ENCODE assay signal across 25 mouse cellular contexts in the genomic region with DNA sequence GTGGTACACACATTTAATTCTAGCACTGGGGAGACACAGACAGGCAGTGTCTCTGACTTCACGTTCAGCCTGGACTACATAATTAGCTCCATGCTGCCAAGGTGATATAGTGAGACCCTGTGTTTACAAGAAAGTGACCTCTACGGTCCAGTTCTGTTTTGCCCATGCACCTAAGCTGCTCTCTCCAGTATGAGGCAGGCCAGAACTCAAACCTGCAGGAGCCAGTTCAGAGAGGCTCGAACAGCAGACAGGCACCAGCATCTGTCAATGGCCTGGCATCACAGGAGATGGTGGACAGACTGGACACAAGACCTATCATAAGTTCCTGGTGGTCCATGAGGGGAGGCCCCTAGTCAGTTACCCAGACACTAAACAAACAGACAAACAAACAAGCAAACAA. TPM values are rescaled to one million over a fixed set of nuclear protein-coding genes. Genes with fewer than 3 reads are reported as not detected.
DNase-seq lines count a peak whose midpoint lies in the region; ATAC-seq and TF ChIP-seq lines count a peak whose summit lies in the region.
"Had no signal": no experiment of that assay in that cellular context is flagged by ENCODE, and none has a peak within 500 bp of the region (broad histone marks: within the 10 kb centered on the region; RNA-seq: fewer than 3 reads in every experiment).

No protein-coding gene starts in this region.

- H3K9ac ChIP-seq in heart, embryonic 15.5 days, result no peak overlapping the region
- H3K9ac ChIP-seq in kidney, embryonic 15.5 days, result no peak overlapping the region
- H3K9ac ChIP-seq in kidney, embryonic 14.5 days (ENCODE audit: low read depth, low read length), result no peak overlapping the region
- no peak overlapping the region for H3K9ac ChIP-seq in kidney, postnatal 0 days (ENCODE audit: low read depth, low read length)
- H3K9ac ChIP-seq: forebrain, embryonic 15.5 days; hindbrain, embryonic 14.5 days; limb, embryonic 12.5 days; liver, embryonic 13.5 days; lung, embryonic 14.5 days; midbrain, embryonic 15.5 days; neural tube, embryonic 15.5 days; stomach, embryonic 15.5 days had no signal

- H3K4me1 ChIP-seq in heart, embryonic 15.5 days (replicated peaks), result peaks cover 22% of the 10 kb centered on the region
- H3K4me1 ChIP-seq in kidney, embryonic 15.5 days, result peaks cover 5% of the 10 kb centered on the region; the same call in 1 of the 2 replicates
- no peaks in the 10 kb centered on the region for H3K4me1 ChIP-seq in kidney, embryonic 14.5 days (ENCODE audit: control insufficient read depth, insufficient read depth, low read length)
- 0 out of 2 replicates have a peak, but pooled peaks cover 5% of the 10 kb centered on the region for H3K4me1 ChIP-seq in kidney, postnatal 0 days (replicated peaks; ENCODE audit: insufficient read depth, low read length)
- H3K4me1 ChIP-seq: forebrain, embryonic 15.5 days; limb, embryonic 12.5 days; midbrain, embryonic 15.5 days; neural tube, embryonic 15.5 days; stomach, embryonic 15.5 days had no signal

- 47% methylated on average over 3 of the region's 3 CpGs for WGBS in heart, embryonic 15.5 days
- 70% methylated on average over 3 of the region's 3 CpGs for WGBS in kidney, embryonic 15.5 days
- WGBS in kidney, embryonic 14.5 days, result 70% methylated on average over 3 of the region's 3 CpGs
- WGBS in kidney, postnatal 0 days, result 56% methylated on average over 3 of the region's 3 CpGs

- peak overlapping the region; percentile 36 for H3K4me3 ChIP-seq in gastrocnemius, adult 2 months
- H3K4me3 ChIP-seq in heart, embryonic 15.5 days, result no peak overlapping the region
- H3K4me3 ChIP-seq in kidney, embryonic 15.5 days (replicated peaks), result no peak overlapping the region
- H3K4me3 ChIP-seq in kidney, embryonic 14.5 days (ENCODE audit: low read length), result no peak overlapping the region
- no peak overlapping the region for H3K4me3 ChIP-seq in kidney, postnatal 0 days (replicated peaks; ENCODE audit: low read depth, low read length)
- H3K4me3 ChIP-seq: forebrain, embryonic 15.5 days; limb, embryonic 12.5 days; liver, embryonic 13.5 days; midbrain, embryonic 15.5 days; neural tube, embryonic 15.5 days; stomach, embryonic 15.5 days had no signal

- DNase-seq in gastrocnemius, adult 2 months, result no peak
- no peak for DNase-seq in gastrocnemius, adult 8-10 months (ENCODE audit: low spot score in 2 of 2)
- no peak for DNase-seq in heart, postnatal 10 days
- DNase-seq in kidney, postnatal 0 days (ENCODE audit: low spot score), result no peak
- DNase-seq in right cerebral cortex, postnatal 4 days, result no peak
- DNase-seq: adrenal gland, postnatal 14 days; cerebellum, adult 11-12 months; embryo, embryonic 11 days; liver, embryonic 13.5 days; lung, embryonic 14.5 days; lung, postnatal 36 days; right cerebral cortex, postnatal 25 days; thymus, adult 18-20 months; thymus, postnatal 4 days had no signal

- no peak for ATAC-seq in heart, embryonic 15.5 days (replicated peaks; ENCODE audit: insufficient number of reproducible peaks, insufficient read depth, low FRiP score, low read depth)
- no peak for ATAC-seq in kidney, embryonic 15.5 days (replicated peaks; ENCODE audit: low FRiP score)
- ATAC-seq in kidney, embryonic 14.5 days (ENCODE audit: low FRiP score, low TSS enrichment), result no peak
- ATAC-seq in kidney, postnatal 0 days (replicated peaks; ENCODE audit: low FRiP score, low read depth), result no peak
- ATAC-seq: CD4-positive, CD25-positive, alpha-beta regulatory T cell, adult 4 months; forebrain, embryonic 15.5 days; midbrain, embryonic 15.5 days had no signal

- intact Hi-C loops in gastrocnemius, adult 2 months (cut with DNase I), result no loop called here
- intact Hi-C loops in heart, postnatal 10 days (cut with DNase I), result no loop called here

- H3K36me3 ChIP-seq in heart, embryonic 15.5 days, result peaks cover 16% of the 10 kb centered on the region
- peaks cover 29% of the 10 kb centered on the region for H3K36me3 ChIP-seq in kidney, embryonic 15.5 days
- peaks cover 17% of the 10 kb centered on the region for H3K36me3 ChIP-seq in kidney, embryonic 14.5 days (ENCODE audit: control insufficient read depth, insufficient read depth, low read length)
- no peaks in the 10 kb centered on the region for H3K36me3 ChIP-seq in kidney, postnatal 0 days (ENCODE audit: insufficient read depth, low read length)
- H3K36me3 ChIP-seq: liver, embryonic 13.5 days had no signal

- no peaks in the 10 kb centered on the region for H3K27me3 ChIP-seq in heart, embryonic 15.5 days
- H3K27me3 ChIP-seq in kidney, embryonic 15.5 days, result no peaks in the 10 kb centered on the region
- H3K27me3 ChIP-seq in kidney, embryonic 14.5 days (ENCODE audit: control insufficient read depth, insufficient read depth, low read length), result no peaks in the 10 kb centered on the region
- H3K27me3 ChIP-seq in kidney, postnatal 0 days (ENCODE audit: insufficient read depth, low read length), result no peaks in the 10 kb centered on the region
- H3K27me3 ChIP-seq: forebrain, embryonic 15.5 days; limb, embryonic 12.5 days; liver, embryonic 13.5 days; midbrain, embryonic 15.5 days; neural tube, embryonic 15.5 days; stomach, embryonic 15.5 days had no signal

- peak overlapping the region; percentile 85 for H3K27ac ChIP-seq in gastrocnemius, adult 2 months
- peak overlapping the region; percentile 72 for H3K27ac ChIP-seq in heart, embryonic 15.5 days
- H3K27ac ChIP-seq in kidney, embryonic 15.5 days, result 0 out of 2 replicates have a peak overlapping the region, but pooled peaks have one; percentile 9
- no peak overlapping the region for H3K27ac ChIP-seq in kidney, embryonic 14.5 days (ENCODE audit: low read depth, low read length)
- peak overlapping the region; percentile 33; the same call in 1 of the 2 replicates for H3K27ac ChIP-seq in kidney, postnatal 0 days
- H3K27ac ChIP-seq: forebrain, embryonic 15.5 days; hindbrain, embryonic 14.5 days; limb, embryonic 12.5 days; liver, embryonic 13.5 days; midbrain, embryonic 15.5 days; neural tube, embryonic 15.5 days; stomach, embryonic 15.5 days had no signal

- no peak overlapping the region for H3K4me2 ChIP-seq in heart, embryonic 15.5 days
- H3K4me2 ChIP-seq in kidney, embryonic 15.5 days, result no peak overlapping the region
- no peak overlapping the region for H3K4me2 ChIP-seq in kidney, embryonic 14.5 days (replicated peaks; ENCODE audit: low read depth, low read length)
- no peak overlapping the region for H3K4me2 ChIP-seq in kidney, postnatal 0 days (ENCODE audit: low read length)
- H3K4me2 ChIP-seq: forebrain, embryonic 15.5 days; hindbrain, embryonic 14.5 days; limb, embryonic 12.5 days; liver, embryonic 13.5 days; lung, embryonic 14.5 days; midbrain, embryonic 15.5 days; neural tube, embryonic 15.5 days; stomach, embryonic 15.5 days had no signal

- no peak for TF ChIP-seq CTCF in gastrocnemius, adult 2 months (IDR thresholded peaks at IDR 0.05)
- no peak for TF ChIP-seq CTCF in kidney, postnatal 0 days (IDR thresholded peaks at IDR 0.05; ENCODE audit: low read depth)

- no peaks in the 10 kb centered on the region for H3K9me3 ChIP-seq in heart, embryonic 15.5 days (replicated peaks)
- H3K9me3 ChIP-seq in kidney, embryonic 15.5 days (replicated peaks), result no peaks in the 10 kb centered on the region
- H3K9me3 ChIP-seq in kidney, embryonic 14.5 days (ENCODE audit: control insufficient read depth, low read length), result no peaks in the 10 kb centered on the region
- no peaks in the 10 kb centered on the region for H3K9me3 ChIP-seq in kidney, postnatal 0 days (replicated peaks; ENCODE audit: low read length)
- H3K9me3 ChIP-seq: forebrain, embryonic 15.5 days; G1E; limb, embryonic 12.5 days; liver, embryonic 13.5 days; midbrain, embryonic 15.5 days; neural tube, embryonic 15.5 days; stomach, embryonic 15.5 days had no signal

RNA-seq across cellular contexts. Expression of gene Capn15, which starts 32.8 kb away (rescaled TPM):
- 1 to 10 TPM; 6.0 to 9.4 TPM for total RNA-seq in gastrocnemius, adult 2 months (2021)
- 1 to 10 TPM; 2.9 to 5.0 (median 4.1) TPM for total RNA-seq in gastrocnemius, adult 8-10 months (2022)
- 9.3 and 13.5 TPM in 2 replicates for polyA plus RNA-seq in heart, embryonic 15.5 days (2015; fragmentation: Nextera tagmentation; extraction: Ambion mirVana)
- 10 to 100 TPM; 12.6 to 13.5 TPM for total RNA-seq in heart, postnatal 10 days (2021)
- polyA plus RNA-seq in kidney, embryonic 15.5 days (2015; fragmentation: Nextera tagmentation; extraction: Ambion mirVana), result 22.7 and 31.6 TPM in 2 replicates
- 27.1 and 35.3 TPM in 2 replicates for polyA plus RNA-seq in kidney, embryonic 14.5 days (2014; fragmentation: Nextera tagmentation; extraction: Ambion mirVana)
- 17.0 and 19.8 TPM in 2 replicates for polyA plus RNA-seq in kidney, postnatal 0 days (2015; fragmentation: Nextera tagmentation; extraction: Ambion mirVana)

RNA-seq across cellular contexts. Expression of gene Rab11fip3, which starts 51.0 kb away (rescaled TPM):
- total RNA-seq in gastrocnemius, adult 2 months (2021), result 10 to 100 TPM; 76.3 to 92.0 TPM
- total RNA-seq in gastrocnemius, adult 8-10 months (2022), result 10 to 100 TPM; 71.4 to 85.9 (median 78.5) TPM
- polyA plus RNA-seq in heart, embryonic 15.5 days (2015; fragmentation: Nextera tagmentation; extraction: Ambion mirVana), result 10.2 and 12.8 TPM in 2 replicates
- total RNA-seq in heart, postnatal 10 days (2021), result 10 to 100 TPM; 23.4 to 24.1 TPM
- polyA plus RNA-seq in kidney, embryonic 15.5 days (2015; fragmentation: Nextera tagmentation; extraction: Ambion mirVana), result 29.1 and 30.2 TPM in 2 replicates
- polyA plus RNA-seq in kidney, embryonic 14.5 days (2014; fragmentation: Nextera tagmentation; extraction: Ambion mirVana), result 15.0 and 24.2 TPM in 2 replicates
- polyA plus RNA-seq in kidney, postnatal 0 days (2015; fragmentation: Nextera tagmentation; extraction: Ambion mirVana), result 35.3 and 40.2 TPM in 2 replicates
